Mouse (Mus musculus) left cerebral cortex, adult 8-10 months (tissue): ENCODE data around the gene Ppp1r15b. TPM values are rescaled to one million over a fixed set of nuclear protein-coding genes. Genes with fewer than 3 reads are reported as not detected.
A peak's percentile ranks its signal among the peaks of the same experiment; 100 is the strongest.

ENCODE experiments used
- DNase-seq, 2 experiments: peaks; one replicate each; pipeline ENCODE4 v3.0.0; 2022; ENCODE audit warnings: low spot score in 2 of 2
- total RNA-seq, 4 experiments: library from RNA; stranded (reverse); gene quantifications; 2 replicates each; pipeline ENCODE4 v1.2.4; 2022

Ppp1r15b gene
- total RNA-seq, 4 experiments from 2014 or later: 41.0 to 43.6 (median 42.0) TPM

GRCm38 (mm10) chr1:133161559-133161958 is 30.6 kb downstream of the Ppp1r15b start:
- DNase-seq: no peak

DNA sequence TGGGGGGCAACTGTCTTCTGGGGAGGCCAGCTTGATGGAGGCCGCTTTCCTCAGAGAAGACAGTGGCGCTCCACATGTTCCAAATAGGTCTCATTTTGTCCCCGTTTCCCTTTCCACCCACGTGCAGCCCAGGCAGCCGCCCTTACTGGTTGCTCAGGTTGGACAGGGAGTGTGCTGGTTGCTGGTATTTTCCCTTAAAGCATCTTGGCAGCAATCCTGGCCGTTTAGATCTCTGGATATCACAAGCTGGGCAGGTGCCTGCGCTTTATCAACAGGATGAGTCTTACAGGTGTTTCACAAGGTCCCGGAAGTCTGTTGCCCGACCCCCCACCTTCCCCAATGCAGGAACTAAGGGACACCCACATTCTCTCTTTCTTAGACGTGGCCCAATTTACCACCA is 31.1 kb downstream of the Ppp1r15b start:
- DNase-seq: no peak

DNA sequence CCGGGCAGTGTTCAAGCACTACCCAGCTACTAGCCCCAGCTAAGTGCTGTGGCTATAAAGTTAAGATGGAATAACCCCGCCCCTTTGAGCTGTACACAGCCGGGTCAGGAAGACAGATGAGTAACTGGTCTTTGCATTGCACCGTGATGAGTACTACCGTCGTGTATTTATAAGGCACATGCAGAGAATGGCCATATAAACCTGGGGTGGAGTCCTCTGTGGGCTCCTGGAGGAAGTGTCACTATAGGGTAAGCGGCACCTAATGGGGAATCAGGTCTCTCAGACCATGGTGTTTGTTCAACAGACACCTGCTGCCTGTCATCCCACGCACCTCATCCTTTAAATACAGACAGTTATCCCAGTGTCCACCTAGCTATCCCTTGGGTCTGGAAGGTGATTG is 32.0 kb downstream of the Ppp1r15b start:
- no peak for DNase-seq

DNA sequence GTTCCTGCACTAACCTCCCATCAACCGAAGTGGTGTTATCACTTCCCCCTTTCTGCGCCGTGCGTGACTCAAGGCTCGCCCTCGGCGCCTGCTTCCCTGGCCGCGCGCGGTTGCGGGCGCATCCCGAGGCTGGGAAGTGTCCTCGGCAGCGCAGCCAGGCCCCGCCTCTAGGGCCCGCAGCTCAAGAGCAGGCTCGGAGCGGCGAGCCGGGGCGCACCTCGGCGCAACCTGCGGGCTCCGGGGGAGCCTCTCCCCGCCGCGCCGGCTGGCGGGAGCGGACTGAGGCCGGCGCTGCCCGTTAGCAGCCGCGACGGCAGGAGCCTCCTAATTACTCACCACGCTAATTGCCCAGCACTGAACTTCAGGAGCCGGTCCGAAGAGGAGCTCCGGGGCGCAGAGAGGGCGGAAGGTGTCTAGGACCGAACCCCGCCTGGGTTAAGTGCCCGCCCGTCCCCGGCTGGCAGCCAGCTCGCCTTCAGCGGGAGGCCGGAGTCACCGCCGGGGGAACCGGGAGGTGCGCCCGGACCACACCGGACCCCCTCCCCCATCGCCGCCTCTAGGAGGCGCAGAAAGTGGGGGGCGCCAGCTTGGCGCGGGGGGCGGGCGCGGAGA is 33.0 kb downstream of the Ppp1r15b start, which contains the start of gene Plekha6:
Gene Plekha6, plus strand, starts transcription at position 391 of the 612 bp plus-strand sequence.
- DNase-seq: no peak

DNA sequence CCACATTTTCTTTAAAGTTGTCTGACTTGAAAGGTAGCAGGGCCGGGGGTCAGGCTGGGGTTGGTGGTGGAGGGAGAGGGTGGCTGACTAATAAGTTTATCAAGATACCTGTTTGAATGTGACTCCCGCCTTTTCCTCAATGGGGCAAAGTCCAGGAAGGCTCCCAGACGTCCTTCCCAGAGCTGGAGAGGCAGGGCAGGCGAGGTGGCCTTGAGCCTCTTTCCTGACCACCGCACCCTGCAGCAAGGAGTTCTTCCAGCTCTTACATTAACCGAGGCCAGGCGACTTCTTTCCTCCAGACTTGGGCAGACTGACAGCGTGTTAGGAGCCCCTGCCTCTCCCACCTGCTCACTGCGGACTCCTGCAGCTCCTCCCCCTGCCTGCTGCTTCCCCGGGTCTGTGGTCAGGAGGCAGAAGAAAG is 33.7 kb downstream of the Ppp1r15b start:
- DNase-seq: no peak

DNA sequence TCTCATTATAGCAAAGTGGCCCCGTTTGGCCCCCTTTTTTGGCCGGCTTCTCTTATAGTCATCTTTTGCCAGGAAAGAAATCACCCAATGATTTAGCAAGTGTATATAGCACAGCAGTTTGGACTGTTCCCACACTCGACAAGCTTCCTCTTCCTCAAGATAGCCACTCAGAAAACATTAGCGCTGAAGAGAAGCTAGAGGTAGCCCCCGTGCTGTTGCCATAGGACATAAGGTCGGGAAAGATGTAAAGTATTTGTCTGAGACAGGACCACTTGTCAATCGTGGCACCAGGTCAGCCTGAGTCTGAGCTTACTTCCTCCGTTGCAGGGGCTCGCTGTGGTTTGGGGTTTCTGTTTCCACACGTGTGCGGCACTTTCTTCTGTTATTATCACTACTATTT is 34.2 kb downstream of the Ppp1r15b start:
- no peak for DNase-seq

DNA sequence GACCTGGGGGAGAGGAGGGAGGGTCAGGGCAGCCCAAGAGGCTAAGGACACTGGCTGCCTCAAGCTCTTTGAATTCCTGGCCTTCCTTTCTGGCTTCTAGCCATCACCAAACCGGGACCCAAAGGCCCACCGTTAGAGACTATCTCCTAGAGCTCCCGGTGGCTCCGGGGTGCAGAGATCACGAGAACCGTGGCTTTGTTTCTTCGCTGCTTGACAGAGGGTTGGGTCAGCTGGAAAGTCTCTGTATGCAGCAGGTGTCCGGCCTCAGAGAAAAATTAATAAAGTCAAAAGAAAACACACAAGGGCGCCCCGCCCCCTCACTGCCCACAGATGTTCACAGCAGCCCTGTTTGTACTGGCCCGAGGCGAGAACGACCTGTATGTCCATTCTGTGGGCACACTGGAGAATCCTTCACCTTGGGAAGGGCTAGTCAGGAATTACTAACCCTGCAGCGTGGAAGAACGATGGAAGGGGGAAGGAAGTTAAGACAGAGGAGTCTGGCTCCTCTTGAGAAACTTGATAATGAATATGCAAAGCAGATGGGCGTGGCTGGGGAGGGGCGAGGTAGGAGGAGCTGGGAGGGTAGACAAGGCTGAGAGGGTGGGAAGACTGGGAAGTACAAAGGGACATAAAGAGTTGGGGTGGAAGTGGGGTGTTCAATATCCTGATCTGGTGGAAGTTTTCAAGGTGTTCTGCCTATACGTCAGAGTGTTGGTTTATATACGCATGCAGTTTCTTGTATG is 37.5 kb downstream of the Ppp1r15b start:
- no peak for DNase-seq

DNA sequence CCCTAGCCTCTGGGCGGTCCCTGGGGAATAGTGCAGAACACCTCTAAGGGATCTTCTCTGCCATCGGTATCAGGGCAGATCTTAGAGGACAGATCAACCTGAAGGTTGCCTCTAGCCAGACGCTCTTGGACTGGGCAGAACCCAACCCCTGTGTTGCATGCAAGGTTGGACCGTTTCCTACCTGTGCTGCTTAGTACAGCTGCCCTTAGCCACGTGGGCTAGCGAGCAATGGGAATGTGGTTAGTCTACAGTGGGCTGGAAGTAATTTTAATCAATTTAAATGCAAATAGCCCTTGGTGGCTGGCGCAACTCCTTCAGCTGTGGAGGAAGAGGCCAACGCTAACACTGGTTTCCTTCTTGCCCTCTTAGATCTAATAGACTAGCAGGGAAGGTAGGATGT is 39.3 kb downstream of the Ppp1r15b start:
- DNase-seq: no peak

DNA sequence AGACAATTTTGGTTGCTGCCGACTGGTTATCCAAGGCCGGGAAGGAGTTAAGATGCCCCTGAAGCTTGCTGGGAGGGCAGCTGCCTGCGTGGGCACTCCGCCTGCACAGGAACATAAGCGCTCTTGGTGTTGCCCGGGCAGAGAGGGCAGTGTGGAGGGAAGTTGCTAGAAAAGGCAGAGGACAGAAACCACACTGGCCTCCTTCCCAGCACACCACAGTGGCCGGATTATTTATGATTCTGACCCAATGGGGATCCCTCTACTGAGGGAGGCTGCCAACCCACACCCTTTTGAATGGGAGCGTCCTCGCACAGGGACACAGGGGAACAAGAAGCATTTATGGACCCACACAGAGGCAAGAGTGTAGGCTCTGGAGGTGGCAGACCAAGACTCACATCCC is 40.4 kb downstream of the Ppp1r15b start:
- DNase-seq: no peak

- DNase-seq: no peak
These were observed 44.2 kb downstream of the Ppp1r15b start for GRCm38 (mm10) chr1:133175150-133175549.

DNA sequence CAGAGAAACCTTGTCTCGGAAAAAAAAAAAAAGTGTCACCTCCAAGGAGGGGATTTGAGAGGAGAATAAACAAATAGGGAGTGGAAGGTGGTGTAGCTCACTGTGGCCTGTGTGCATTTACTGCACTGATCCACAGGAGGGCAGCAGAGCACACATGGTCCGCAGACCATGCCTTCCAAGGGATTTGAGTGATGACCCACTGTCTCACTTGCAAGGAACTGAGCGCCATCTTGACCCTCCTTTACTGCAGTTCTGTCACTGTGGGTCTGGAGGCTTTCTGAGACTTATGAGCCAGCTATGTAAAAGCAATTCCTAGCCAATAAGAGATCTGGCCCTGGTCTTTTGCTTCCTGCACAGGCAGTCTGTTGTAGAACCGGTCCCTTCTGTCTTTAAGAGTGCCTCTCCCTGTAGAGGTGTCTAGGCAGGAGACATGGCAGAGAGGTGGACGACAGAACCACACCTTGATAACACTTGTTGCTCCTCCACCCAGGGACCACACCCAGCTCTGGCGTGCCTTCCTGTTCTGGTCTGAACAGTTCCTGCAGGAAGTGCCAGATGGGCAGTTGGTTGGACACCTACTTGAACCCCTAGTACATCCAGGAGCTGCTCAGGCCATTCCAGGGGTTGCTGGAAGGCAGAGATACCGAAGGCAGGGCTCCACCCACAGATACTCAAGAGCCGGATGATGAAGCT is 46.7 kb downstream of the Ppp1r15b start:
- DNase-seq: no peak

GRCm38 (mm10) chr1:133178732-133179440 is 47.9 kb downstream of the Ppp1r15b start:
- DNase-seq: peak in 1 of 2 experiments; percentile 81

GRCm38 (mm10) chr1:133181072-133182015 is 50.4 kb downstream of the Ppp1r15b start:
- peak; percentile 70 to 83 for DNase-seq

GRCm38 (mm10) chr1:133182016-133182705 is 51.2 kb downstream of the Ppp1r15b start:
- peak; percentile 51 to 78 for DNase-seq

DNA sequence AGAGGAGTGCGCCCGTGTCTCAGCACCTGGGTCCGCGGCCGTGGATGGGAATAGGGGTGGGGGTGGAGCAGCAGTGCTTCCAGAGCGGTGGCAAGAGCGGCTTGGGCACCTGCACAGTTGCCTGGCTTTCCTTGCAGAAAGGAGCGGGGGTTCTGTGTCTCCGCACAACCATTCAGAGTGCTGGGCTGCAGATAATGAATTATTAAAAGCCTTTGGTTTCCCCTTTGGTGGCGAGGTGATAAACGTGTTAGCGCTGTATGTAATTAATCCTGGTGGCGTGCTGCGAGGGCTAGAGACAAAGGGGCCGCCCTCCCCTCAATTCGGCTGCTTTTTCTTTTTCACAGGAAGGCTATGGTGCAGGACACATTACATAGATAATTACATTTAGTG is 51.8 kb downstream of the Ppp1r15b start:
- no peak for DNase-seq

DNA sequence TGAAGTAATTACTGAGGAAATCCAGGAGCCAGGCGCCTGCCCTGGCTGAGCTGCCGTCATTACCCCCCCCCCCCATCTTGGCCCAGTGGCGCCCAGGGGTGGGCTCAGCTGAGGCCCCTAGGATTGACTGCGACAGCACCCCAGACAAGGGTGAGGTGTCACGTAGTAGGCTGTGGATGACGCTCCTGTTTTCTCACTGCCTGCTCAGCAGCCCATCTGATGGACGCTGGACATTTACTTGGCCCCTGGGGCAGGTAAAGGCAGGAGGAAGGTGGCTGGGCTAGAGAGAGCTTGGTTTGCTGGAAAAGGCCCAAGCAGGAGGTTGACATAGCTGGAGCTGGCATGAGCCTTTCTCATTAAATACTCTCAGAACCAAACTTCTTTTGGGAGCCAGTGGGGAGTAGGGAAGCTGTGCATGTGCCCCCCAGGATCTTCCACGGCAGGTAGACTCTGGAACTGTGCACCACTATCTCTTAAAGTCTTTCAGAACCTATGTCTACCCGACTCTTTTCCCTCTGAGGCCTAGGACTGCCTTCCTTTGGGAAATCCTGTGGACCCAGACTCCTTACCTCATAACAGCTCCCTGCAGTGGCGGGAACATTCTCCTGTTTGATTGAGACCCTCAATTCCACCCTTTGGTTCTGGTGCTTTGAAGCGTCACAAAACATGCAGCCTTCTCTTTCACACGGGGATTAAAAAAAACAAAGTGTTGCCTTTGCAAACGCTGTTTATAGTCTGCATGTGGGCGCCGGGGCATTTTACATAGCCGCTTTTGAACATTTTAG is 52.4 kb downstream of the Ppp1r15b start:
- DNase-seq: no peak

- DNase-seq: no peak
These were observed 57.2 kb downstream of the Ppp1r15b start for GRCm38 (mm10) chr1:133187948-133188680.

- DNase-seq: no peak
These were observed 57.8 kb downstream of the Ppp1r15b start for GRCm38 (mm10) chr1:133188719-133189118.
